Mouse (Mus musculus) left cerebral cortex, adult 18-20 months (tissue): ENCODE data around the gene RPS10-NUDT3. TPM values are rescaled to one million over a fixed set of nuclear protein-coding genes. Genes with fewer than 3 reads are reported as not detected.

ENCODE experiments used
- DNase-seq, 2 experiments: peaks; one replicate each; pipeline ENCODE4 v3.0.0; 2021 to 2022; ENCODE audit warnings: low spot score in 2 of 2, mixed read lengths in 1 of 2
- long read RNA-seq, 2 experiments: library from polyadenylated mRNA; stranded (forward); transcript quantifications; one replicate each; pipeline ENCODE4 v2.0.0; 2021
- total RNA-seq, 2 experiments: library from RNA; stranded (reverse); gene quantifications; 2 replicates each; pipeline ENCODE4 v1.2.3; 2021

The RPS10-NUDT3 gene
- not detected for total RNA-seq
- long read RNA-seq, experiment 1, partial matches to known transcripts = 0 of 1 reads
- long read RNA-seq, experiment 1, other reads (novel, unspliced or antisense) = 1 of 1 reads
- long read RNA-seq, experiment 2, partial matches to known transcripts = 1 of 1 reads
- long read RNA-seq, experiment 2, other reads (novel, unspliced or antisense) = 0 of 1 reads

DNA sequence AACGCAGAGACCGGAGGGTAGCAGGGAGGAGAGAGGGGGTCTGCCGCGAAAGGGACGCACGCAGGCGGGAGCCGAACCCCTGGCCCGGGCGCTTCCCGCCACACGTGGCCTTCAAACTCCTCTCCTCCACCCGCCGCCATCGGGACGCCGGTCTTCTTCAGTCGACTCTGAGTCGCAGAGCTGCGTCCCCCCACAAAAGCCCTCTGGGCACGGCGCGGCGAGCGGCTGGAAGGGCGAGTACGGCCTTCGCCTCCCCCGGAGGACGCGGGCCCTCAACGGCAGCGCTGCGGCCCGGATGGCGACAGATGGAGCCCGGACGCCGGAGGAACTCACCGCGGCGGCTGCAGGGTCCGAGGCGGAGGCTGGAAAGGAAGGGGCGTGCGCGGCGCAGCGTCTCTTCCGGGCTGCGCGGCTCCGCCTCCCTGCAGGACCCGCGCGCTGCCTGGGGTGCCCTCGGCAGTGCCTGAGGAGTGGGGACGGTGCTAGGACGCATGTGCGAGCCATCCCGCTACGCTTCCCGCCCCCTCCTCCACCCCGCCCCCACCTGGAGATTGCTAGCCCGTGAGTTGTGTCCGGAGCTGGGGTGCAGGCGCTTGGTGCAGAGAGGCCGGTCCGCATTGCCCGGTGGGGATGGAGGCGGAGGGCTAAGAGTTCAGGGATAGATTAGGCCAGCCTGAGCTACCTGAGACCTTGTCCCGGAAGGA lies at the start of gene RPS10-NUDT3:
TSS of gene RPS10-NUDT3 (minus strand) at position 352 of the 704 bp plus-strand sequence.
- DNase-seq = peak; percentile 81 to 90

DNA sequence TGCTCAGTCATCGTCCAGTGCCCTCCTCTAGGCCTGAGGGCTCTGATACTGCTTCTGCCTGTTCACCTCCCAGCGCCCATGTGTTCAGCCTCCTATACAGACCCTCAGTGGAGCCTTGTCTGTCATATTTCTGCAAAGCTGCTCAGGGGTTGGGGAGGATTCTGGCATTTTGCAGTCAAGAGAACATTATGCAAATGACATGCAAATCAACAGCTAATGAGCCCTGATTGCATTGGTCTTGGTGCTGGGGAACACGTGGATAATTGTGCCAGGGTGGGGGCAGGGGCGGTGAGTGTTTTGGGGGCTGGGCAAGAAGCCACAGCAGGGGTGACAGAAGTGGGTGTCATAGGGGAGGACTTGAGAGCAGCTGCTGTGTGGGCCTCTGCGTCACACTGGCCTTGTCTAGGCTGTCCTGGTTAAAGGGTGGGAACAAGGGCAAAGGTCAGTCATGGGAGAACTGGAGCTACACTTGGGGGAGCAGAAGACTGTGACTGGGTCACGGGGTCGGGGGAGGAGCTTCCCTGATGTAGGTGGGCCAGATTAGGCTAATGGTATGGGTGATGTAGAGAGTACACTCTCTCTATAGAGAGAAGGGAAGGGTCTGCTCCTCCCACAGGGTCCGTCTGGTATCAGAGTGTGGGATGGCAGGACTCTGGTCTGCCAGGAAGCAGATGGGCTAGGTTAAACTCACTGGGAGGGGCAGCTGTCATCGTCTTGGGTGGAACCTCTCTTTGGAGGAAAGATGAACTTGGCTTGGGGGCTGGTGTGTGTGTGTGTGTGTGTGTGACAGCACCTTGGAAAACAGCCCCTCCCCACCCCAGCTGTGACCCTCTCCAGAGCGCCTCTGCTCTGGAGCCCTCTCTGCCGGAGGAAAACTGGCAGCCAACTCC lies 44.1 kb upstream of the RPS10-NUDT3 start:
- no peak for DNase-seq

DNA sequence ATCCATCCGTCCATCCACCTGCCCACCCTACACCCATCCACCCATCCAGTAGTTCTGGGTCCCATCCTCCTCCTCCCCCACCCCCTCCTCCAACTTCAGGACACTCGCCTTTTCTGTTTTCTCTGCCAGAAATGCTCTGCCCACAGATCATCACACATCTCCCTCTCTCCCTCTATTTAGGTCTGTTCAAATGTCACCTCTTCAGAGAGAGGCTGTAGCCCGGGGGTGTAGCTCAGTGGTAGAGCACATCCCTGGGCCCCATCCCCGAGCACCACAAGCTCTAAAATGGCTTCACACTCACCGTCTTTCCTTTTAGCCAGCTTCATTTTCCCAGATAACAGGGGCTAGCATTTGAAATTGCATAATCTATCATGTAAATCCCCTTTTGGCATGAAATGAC lies 42.7 kb upstream of the RPS10-NUDT3 start:
- no peak for DNase-seq

DNA sequence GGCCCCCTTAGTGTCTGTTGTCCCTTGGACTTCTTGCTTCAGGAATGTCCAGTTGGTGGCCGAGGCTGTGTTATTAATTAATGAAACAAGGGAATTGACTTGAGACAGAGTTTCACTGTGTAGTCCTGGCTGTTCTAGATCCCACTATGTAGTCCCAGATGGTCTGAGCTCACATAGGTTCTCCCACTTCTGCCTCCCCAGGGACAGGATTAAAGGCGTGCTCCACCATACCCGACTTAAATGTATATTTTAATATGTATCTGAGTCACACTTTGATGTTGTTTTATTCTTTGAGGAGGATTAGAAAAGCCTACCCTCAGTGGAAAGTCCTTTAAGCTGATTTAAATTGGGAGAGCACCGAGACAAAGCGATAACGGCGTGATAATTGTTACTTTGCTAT lies 41.2 kb upstream of the RPS10-NUDT3 start:
- no peak for DNase-seq

DNA sequence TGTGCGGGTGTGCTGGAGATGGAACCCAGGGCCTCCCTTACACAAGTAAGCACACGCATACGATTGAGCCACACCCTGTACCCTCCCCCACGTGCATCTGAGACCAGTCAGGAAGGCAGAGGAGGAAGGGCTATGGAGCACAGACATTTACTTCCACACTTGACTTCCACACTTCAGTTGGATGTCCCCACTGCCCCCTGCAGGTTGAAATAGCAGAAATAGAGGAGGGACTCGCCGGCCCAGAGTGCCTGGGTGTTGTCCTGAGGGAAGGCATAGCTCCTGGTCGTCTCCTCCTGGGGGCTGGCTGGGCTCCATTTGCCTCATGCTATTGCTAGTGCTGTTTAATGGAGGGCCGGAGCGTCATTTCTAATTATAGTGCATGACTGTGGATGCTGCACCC lies 40.4 kb upstream of the RPS10-NUDT3 start:
- no peak for DNase-seq

DNA sequence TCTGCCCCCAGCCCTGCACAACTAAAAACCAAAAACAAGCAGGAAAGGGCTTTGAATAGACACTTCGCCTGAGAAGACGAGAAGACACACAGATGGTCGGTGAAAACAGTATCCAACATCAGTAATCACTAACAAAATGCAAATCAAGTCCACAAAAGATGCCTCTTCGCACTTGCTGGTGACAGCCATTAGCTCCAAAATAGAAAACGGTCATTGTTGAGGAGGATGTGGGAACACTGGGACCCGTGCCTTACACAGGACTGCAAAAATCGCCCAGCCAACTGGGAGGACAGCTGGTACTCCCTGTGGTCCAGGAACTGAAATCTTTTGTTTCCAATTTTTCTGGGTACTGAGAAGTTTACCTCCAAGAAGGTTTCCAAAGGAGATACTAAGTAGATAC lies 38.9 kb upstream of the RPS10-NUDT3 start:
- DNase-seq = no peak

DNA sequence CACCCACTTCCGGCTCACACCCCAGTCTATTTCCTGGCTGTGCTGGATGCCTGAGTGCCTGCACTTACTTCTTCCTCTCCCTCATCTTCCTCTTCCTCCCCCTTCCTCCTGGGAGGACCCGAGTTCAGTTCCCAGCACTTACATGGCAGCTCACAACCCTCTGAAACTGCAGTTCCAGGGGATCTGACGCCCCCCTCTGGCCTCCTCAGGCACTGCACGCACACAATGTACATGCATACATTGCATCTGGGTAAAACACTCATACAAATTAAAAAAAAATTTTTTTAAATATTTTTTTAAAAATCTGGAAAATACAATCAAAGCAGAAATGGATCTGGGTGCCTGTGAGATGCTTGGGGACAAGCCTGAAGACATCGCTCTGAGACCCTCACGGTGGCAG lies 36.7 kb upstream of the RPS10-NUDT3 start:
- DNase-seq = no peak

DNA sequence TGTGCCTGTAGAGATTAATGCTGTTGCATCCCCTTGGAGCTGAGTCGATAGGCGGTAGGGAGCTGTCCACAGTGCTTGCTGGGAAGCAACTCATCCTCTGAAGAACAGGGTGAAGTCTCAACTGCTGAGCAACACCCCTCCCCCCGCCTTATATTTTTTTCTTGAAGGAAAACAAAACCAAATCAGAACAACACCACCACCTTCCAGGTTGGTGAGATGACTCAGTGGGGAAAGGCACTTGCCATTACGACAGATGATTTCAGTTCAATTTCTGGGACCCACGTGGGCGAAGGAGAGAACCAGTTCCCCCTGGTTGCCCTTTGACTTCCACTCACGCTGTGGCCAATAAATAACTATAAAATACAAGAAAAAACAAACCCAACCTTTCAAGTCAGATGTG lies 23.7 kb upstream of the RPS10-NUDT3 start:
- no peak for DNase-seq

DNA sequence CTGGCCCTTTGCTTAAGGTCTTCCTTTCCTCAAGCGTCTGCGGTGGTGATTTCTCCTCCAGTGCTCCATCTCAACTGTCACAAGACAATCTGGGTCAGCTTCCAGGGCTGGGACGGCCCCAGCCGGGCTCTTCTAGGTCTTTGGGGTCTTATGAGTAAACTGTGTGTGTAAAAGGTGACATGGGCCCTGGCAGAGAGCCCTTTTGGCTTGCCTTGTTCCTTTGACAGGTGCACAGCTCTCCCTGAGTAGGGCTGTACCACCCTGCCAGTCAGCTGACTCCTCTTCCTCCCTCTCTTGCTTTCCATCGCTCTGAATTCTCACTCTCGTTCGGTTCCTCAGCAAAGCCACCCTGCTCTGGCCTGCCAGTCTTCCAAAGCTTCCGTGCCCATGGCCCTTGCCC lies 22.1 kb upstream of the RPS10-NUDT3 start:
- DNase-seq = peak in 1 of 2 experiments; percentile 35

DNA sequence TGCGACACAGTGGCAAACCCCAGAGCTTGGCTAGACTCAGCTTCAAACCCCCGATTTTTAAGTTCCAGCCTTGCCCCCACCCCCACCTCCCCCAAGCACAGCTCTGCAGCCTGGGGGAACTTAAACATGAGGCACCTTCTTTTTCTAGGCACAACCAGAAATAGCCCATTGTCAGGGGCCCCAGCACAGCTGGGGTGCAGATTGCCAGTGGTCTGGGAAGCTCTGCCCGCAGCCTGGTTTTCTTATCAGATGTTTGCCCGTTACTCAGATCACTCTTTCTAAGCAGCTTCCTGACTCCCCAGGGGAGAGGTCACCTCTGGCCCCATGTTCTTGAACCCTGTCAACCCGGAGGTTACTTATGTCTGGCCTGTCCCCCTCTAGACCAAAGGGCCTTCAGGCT lies 21.4 kb upstream of the RPS10-NUDT3 start:
- DNase-seq = no peak

DNA sequence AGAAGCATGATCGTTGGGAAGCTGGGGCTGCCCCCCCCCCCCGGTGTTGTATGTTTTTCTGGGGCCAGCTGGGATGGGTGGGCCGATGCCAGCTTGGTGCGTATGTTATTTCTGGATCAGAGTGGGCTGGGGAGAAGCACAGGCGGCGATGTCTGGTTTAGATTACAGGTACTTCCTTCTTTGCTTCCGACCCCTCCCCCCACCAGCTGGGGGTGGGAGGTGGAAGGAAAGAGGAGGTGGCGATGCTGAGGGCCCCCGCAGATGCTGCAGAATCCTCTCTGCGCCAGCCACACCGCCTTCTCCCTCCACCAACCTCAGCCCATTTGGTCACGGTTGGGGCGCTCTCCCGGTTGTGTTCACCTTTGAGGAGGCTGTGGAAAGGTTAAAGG lies 21.0 kb upstream of the RPS10-NUDT3 start:
- peak; percentile 78 to 81 for DNase-seq

DNA sequence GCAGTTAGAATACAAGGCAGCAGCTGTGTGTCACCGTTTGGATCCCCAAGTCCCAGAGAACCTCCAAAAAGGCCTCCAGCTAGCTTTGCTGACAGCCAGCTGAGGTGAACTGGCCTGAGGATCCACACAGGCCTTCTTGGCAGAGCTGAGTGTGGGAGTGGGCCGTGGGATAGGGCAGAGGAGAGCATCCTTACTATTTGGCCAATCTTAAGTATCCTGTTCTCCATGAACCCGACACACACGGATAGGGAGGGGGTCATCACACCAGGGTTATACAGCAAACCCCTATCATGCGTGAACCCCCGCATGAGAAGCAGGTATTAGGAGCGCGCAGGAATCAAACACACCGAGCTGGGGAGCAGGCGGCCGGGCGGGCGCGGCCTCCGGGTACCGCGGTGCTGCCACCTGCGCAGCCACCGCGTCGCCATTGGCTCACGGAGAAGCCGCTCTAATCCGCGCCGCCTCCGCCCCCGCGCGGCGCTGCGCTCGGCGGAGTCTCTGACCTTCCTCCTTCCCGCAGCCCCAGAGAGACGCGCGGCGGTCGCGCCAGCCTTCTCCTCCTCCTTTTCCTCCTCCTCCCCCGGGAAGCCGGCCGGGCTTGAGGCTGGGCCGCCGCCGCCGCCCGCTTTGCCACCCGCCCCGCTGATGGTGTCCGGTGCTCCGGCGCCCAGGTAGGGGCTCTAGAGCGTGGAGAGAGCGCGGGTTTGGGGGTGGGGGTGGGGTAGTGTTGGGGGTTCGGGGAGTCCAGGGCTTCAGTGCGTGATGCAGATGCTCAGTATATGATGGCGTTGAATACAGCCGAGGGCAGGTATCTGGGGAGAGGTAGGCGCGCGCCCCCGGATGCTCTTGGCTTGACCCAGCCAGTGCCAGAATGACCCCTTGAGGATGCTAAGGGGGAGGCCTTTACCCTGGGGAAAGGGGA lies 20.3 kb upstream of the RPS10-NUDT3 start, which contains the start of gene Pacsin1:
TSS of gene Pacsin1 (plus strand) at position 421 of the 922 bp plus-strand sequence.
- peak; percentile 78 to 87 for DNase-seq

DNA sequence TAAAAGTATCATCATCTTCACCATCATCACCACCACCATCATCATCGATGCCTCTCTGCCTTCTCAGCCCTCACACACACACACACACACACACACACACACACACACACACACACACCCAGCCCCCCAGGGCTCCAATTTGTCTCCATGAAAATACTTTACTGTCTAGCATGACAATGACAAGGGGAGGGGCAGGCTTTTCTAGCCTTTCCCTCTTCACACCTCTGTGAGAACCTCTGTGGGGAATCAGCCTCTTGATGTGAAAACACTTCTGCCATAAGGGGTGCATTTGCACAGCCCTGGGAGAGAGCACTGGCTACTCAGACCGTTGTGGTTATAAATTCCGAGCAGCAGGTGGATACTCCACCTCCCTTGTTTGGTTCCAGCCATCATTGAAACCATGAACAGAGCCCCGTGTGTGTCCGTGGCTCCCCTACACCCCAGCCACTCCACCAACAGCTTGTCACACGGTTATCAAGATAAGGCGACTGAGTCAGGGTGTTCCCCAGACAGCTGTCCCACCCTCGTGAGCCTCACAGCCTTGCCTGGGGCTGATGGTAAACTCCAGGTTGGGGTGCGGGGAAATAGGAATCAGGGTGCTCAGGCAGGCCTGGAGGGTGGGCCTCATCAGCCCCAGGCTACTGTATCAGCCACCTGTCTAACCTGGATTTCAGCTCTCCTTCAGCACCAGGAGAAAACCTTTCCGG lies 18.4 kb upstream of the RPS10-NUDT3 start:
- DNase-seq = no peak

DNA sequence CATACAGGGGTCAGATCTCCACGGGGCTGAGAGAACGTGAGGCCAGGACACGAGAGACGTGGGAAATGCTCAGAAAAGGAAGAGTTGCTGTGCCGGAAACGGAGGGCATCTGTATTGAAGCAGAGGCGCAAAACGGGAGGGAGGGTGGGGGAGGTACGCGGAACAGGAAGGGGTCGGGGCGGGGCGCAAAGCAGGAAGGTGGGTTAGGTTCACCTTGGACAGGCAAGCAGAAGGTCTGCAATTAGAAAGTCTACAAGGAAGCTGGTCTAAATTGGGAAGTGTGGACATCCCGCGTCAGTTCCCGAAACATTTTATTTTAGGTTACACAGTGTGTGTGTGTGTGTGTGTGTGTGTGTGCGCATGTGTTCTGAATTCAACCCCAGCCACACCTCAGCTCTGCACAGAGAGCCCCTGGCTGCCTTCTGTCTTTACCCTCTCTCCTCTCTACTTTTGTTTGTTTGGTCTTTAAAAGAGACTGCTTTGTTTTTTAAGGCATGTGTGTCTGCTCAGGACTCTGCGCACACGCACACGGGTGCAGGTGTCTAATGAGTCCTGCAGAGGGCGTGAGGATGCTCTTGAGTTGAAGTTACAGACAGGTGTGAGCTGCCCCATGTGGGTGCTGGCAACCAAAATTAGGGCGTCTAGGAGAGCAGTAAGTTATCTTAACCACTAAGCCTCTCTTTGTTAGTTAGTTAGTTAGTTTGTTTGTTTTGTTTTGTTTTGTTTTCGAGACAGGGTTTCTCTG lies 17.2 kb upstream of the RPS10-NUDT3 start:
- DNase-seq = no peak

DNA sequence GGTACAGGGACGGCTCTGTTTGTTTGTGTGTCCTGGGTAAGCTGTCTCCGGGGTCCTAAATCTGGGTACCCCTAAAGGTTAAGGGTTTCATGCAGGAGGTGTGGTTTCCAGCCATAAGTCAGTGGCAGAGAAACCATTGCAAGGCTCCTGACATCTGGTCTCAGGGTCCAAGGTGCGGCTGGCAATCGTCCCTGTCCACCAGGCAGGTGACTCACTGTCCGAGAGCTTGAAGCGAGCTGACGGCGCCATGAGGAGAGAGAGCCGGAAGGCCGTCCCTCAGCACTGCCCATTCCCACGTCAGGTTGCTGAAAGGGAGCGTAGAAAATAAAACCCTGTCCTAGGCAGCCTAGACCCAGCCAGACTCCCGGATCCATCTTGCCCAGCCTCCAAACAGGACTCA lies 15.6 kb upstream of the RPS10-NUDT3 start:
- DNase-seq = no peak

DNA sequence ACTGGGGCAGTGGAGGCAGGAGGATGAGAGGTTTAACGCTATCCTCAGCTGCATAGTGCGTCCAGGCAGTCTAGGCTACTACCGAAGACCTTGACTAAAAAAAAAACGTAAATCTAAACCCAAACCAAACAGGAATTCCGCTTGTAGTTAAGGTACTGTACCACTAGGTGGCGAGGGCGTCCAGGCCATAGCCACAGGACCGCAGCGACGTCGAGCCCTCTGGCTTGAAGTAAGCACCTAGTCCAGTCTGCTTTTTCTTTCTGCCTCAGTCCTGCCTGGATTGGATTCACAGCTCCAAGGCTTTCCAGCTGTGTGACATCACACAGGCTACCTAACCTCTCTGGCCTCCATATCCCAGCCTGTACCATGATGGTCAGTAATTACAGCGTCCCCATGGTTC lies 15.1 kb upstream of the RPS10-NUDT3 start:
- peak; percentile 72 to 73 for DNase-seq

DNA sequence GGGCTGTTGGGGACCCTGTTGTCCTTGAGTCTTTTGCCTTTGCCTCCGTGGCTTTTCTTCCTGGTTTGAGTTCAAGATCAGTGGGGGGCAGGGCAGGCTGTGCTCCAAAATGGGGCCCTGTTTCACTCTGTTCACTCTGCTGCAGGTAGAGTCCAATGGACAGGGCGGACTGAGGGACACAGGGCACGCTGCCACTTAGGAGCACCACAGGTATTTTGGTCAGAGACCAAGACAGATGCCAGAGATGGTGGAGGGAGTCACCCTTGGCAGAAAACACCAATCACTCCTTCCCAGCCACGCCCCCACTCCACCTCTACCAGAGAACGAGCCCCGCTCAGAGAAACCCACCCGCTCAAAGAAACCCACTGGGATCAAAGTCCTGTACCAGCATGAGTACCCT lies 10.8 kb upstream of the RPS10-NUDT3 start:
- DNase-seq = no peak

DNA sequence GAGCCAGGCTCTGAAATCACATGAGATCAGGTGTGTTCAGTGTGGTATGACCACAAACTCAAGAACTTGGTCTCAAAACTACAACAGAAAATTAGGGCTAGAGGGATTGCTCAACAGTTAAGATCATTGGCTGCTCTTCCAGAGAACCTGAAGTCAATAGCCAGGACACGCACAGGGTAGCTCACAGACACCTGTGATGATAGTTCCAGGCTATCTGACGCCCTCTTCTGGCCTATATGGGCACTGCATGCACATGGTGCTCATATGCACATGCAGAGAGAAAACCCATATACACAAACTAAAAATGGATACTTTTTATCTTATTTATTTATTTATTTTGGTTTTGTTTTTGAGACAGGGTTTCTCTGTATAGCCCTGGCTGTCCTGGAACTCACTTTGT lies 9.6 kb upstream of the RPS10-NUDT3 start:
- DNase-seq = no peak

DNA sequence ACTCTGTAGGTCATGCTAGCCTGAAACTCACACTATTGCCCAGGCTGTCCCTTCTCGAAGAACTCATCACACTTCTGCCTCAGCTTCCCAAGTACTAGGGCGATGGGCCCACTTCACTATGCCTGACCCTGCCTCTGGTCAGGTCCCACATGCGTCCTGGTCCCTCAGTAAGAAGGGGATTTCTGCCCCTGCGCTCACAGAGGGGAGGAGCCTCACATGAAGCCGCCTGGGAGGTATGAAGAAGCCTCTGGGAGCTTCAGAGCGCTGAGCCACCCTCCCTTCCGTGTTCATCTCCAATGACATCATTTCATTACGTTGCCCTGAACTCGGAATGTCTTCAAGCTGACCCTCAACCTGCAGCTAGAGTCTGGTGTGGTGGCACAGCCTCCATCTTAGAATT lies 8.7 kb upstream of the RPS10-NUDT3 start:
- no peak for DNase-seq

DNA sequence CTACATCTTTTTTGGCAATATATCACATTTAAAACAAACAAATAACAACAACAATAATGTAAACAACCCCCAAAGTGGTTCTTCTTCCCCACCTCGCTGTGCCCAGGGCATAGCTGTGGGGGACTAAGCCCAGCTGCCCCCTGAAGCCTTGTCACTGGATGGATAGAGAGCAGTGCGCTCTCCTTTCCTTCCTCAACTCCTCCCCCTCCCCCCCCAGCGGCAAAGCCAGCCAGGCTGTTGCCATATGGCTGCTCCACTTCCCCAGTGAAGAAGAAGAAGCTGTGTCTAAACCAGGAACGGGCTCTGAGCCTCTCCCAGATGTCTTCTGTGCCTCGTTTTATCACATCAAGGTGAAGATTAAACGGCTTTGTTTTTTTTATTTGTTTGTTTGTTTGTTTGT lies 8.1 kb upstream of the RPS10-NUDT3 start:
- peak in 1 of 2 experiments; percentile 51 for DNase-seq
